Mouse (Mus musculus): ENCODE data around the gene Ifna2. TPM values are rescaled to one million over a fixed set of nuclear protein-coding genes. Genes with fewer than 3 reads are reported as not detected.
A peak's percentile ranks its signal among the peaks of the same experiment; 100 is the strongest.

Ifna2 gene
- polyA plus RNA-seq (2016; fragmentation: Nextera tagmentation; extraction: Ambion mirVana): not detected in 2 replicates

GRCm38 (mm10) chr4:88683812-88684211 lies at the start of gene Ifna2:
Gene Ifna2 (minus strand): TSS chr4:88683912.
- H3K27me3 ChIP-seq (ENCODE audit: low read depth, poor library complexity, severe bottlenecking): no peaks in the 10 kb centered on the region
- H3K4me1 ChIP-seq: no peaks in the 10 kb centered on the region
- H3K36me3 ChIP-seq: no peaks in the 10 kb centered on the region
- H3K27ac ChIP-seq: no peak within 1 kb of the TSS
- no peak within 1 kb of the TSS for H3K4me3 ChIP-seq
- H3K9me3 ChIP-seq (replicated peaks): no peaks in the 10 kb centered on the region
- 86% methylated on average over 1 of the region's 1 CpGs for WGBS
- no peak for DNase-seq (ENCODE audit: low spot score)

GRCm38 (mm10) chr4:88727324-88727723 lies 43.6 kb upstream of the Ifna2 start:
- no peak overlapping the region for H3K4me3 ChIP-seq
- no peaks in the 10 kb centered on the region for H3K36me3 ChIP-seq
- DNase-seq (ENCODE audit: low spot score): no peak
- H3K27ac ChIP-seq: no peak overlapping the region
- 0% methylated on average over 1 of the region's 1 CpGs for WGBS
- no peaks in the 10 kb centered on the region for H3K27me3 ChIP-seq (ENCODE audit: low read depth, poor library complexity, severe bottlenecking)
- H3K4me1 ChIP-seq: no peaks in the 10 kb centered on the region
- H3K9me3 ChIP-seq (replicated peaks): no peaks in the 10 kb centered on the region

GRCm38 (mm10) chr4:88726727-88727126 lies 43.0 kb upstream of the Ifna2 start:
- Histone ChIP-seq H3K9me3 (replicated peaks) (no peaks in the 10 kb centered on the region), H3K27ac (no peak overlapping the region), H3K36me3 (no peaks in the 10 kb centered on the region), H3K27me3 (ENCODE audit: low read depth, poor library complexity, severe bottlenecking) (no peaks in the 10 kb centered on the region), H3K4me3 (no peak overlapping the region), H3K4me1 (no peaks in the 10 kb centered on the region)
- no peak for DNase-seq (ENCODE audit: low spot score)
- 92% methylated on average over 6 of the region's 6 CpGs for WGBS

GRCm38 (mm10) chr4:88723497-88724090 lies 39.9 kb upstream of the Ifna2 start:
- H3K9me3 ChIP-seq (replicated peaks): no peaks in the 10 kb centered on the region
- 58% methylated on average over 8 of the region's 8 CpGs for WGBS
- H3K27me3 ChIP-seq (ENCODE audit: low read depth, poor library complexity, severe bottlenecking): no peaks in the 10 kb centered on the region
- H3K4me1 ChIP-seq: peaks cover 29% of the 10 kb centered on the region
- no peak overlapping the region for H3K27ac ChIP-seq
- H3K4me3 ChIP-seq: no peak overlapping the region
- DNase-seq (ENCODE audit: low spot score): no peak
- peaks cover 23% of the 10 kb centered on the region for H3K36me3 ChIP-seq

- Histone ChIP-seq H3K27ac (peak within 1 kb of the TSS; percentile 98), H3K4me1 (peaks cover 33% of the 10 kb centered on the region), H3K27me3 (ENCODE audit: low read depth, poor library complexity, severe bottlenecking) (no peaks in the 10 kb centered on the region), H3K9me3 (replicated peaks) (no peaks in the 10 kb centered on the region), H3K36me3 (peaks cover 38% of the 10 kb centered on the region), H3K4me3 (peak within 1 kb of the TSS; percentile 75)
- DNase-seq (ENCODE audit: low spot score): peak; percentile 98
- WGBS: under 1% methylated on average over 82 of the region's 82 CpGs
Observed at GRCm38 (mm10) chr4:88721791-88722721, 38.3 kb upstream of the Ifna2 start, which contains the start of the genes Gm26566 and Klhl9. Gene Gm26566 (plus strand): TSS chr4:88721805. Gene Klhl9 (minus strand): TSS chr4:88722465.

- Histone ChIP-seq H3K36me3 (peaks cover 72% of the 10 kb centered on the region), H3K27me3 (ENCODE audit: low read depth, poor library complexity, severe bottlenecking) (no peaks in the 10 kb centered on the region), H3K9me3 (replicated peaks) (no peaks in the 10 kb centered on the region), H3K4me1 (peaks cover 33% of the 10 kb centered on the region), H3K27ac (no peak overlapping the region), H3K4me3 (peak overlapping the region; percentile 75)
- WGBS: 70% methylated on average over 1 of the region's 1 CpGs
- DNase-seq (ENCODE audit: low spot score): no peak
Observed at GRCm38 (mm10) chr4:88718715-88719114, 35.0 kb upstream of the Ifna2 start.

GRCm38 (mm10) chr4:88715059-88715458 lies 31.3 kb upstream of the Ifna2 start:
- Histone ChIP-seq H3K27me3 (ENCODE audit: low read depth, poor library complexity, severe bottlenecking) (no peaks in the 10 kb centered on the region), H3K36me3 (peaks cover 70% of the 10 kb centered on the region), H3K27ac (no peak overlapping the region), H3K9me3 (replicated peaks) (no peaks in the 10 kb centered on the region), H3K4me1 (peaks cover 18% of the 10 kb centered on the region), H3K4me3 (no peak overlapping the region)
- no peak for DNase-seq (ENCODE audit: low spot score)

- peaks cover 63% of the 10 kb centered on the region for H3K36me3 ChIP-seq
- 97% methylated on average over 1 of the region's 1 CpGs for WGBS
Observed at GRCm38 (mm10) chr4:88714281-88714680, 30.6 kb upstream of the Ifna2 start.

GRCm38 (mm10) chr4:88707128-88707826 lies 23.6 kb upstream of the Ifna2 start:
- Histone ChIP-seq H3K4me1 (no peaks in the 10 kb centered on the region), H3K27ac (no peak overlapping the region), H3K36me3 (0 out of 2 replicates have a peak, but pooled peaks cover 5% of the 10 kb centered on the region), H3K27me3 (ENCODE audit: low read depth, poor library complexity, severe bottlenecking) (no peaks in the 10 kb centered on the region), H3K4me3 (no peak overlapping the region), H3K9me3 (replicated peaks) (no peaks in the 10 kb centered on the region)
- DNase-seq (ENCODE audit: low spot score): no peak
- WGBS: 86% methylated on average over 1 of the region's 1 CpGs

More at GRCm38 (mm10) chr4:88714281-88714680, 30.6 kb upstream of the Ifna2 start:
- H3K27ac ChIP-seq: no peak overlapping the region
- H3K9me3 ChIP-seq (replicated peaks): no peaks in the 10 kb centered on the region
- H3K27me3 ChIP-seq (ENCODE audit: low read depth, poor library complexity, severe bottlenecking): no peaks in the 10 kb centered on the region
- H3K4me3 ChIP-seq: no peak overlapping the region
- DNase-seq (ENCODE audit: low spot score): no peak
- H3K4me1 ChIP-seq: peaks cover 10% of the 10 kb centered on the region; the same call in 1 of the 2 replicates

GRCm38 (mm10) chr4:88705924-88706323 lies 22.2 kb upstream of the Ifna2 start:
- no peak for DNase-seq (ENCODE audit: low spot score)
- Histone ChIP-seq H3K4me1 (no peaks in the 10 kb centered on the region), H3K27ac (no peak overlapping the region), H3K27me3 (ENCODE audit: low read depth, poor library complexity, severe bottlenecking) (no peaks in the 10 kb centered on the region), H3K4me3 (no peak overlapping the region), H3K36me3 (0 out of 2 replicates have a peak, but pooled peaks cover 3% of the 10 kb centered on the region), H3K9me3 (replicated peaks) (no peaks in the 10 kb centered on the region)
- WGBS: 39% methylated on average over 3 of the region's 3 CpGs

- H3K4me3 ChIP-seq: no peak overlapping the region
- 87% methylated on average over 1 of the region's 1 CpGs for WGBS
- no peak for DNase-seq (ENCODE audit: low spot score)
- no peaks in the 10 kb centered on the region for H3K27me3 ChIP-seq (ENCODE audit: low read depth, poor library complexity, severe bottlenecking)
- no peaks in the 10 kb centered on the region for H3K9me3 ChIP-seq (replicated peaks)
- no peak overlapping the region for H3K27ac ChIP-seq
- peaks cover 3% of the 10 kb centered on the region for H3K4me1 ChIP-seq
- H3K36me3 ChIP-seq: no peaks in the 10 kb centered on the region
Observed at GRCm38 (mm10) chr4:88699301-88699700, 15.6 kb upstream of the Ifna2 start.

GRCm38 (mm10) chr4:88698781-88699180 lies 15.1 kb upstream of the Ifna2 start:
- no peak overlapping the region for H3K4me3 ChIP-seq
- no peaks in the 10 kb centered on the region for H3K27me3 ChIP-seq (ENCODE audit: low read depth, poor library complexity, severe bottlenecking)
- H3K9me3 ChIP-seq (replicated peaks): no peaks in the 10 kb centered on the region
- no peak overlapping the region for H3K27ac ChIP-seq
- peaks cover 3% of the 10 kb centered on the region for H3K4me1 ChIP-seq
- WGBS: 86% methylated on average over 5 of the region's 5 CpGs
- H3K36me3 ChIP-seq: no peaks in the 10 kb centered on the region
- DNase-seq (ENCODE audit: low spot score): no peak
